Mouse (Mus musculus): ENCODE data around the gene 1700003E16Rik. TPM values are rescaled to one million over a fixed set of nuclear protein-coding genes. Genes with fewer than 3 reads are reported as not detected.

Gene 1700003E16Rik
- 0.55 and 0.64 TPM in 2 replicates for polyA plus RNA-seq (2015; fragmentation: Nextera tagmentation; extraction: Ambion mirVana)

DNA sequence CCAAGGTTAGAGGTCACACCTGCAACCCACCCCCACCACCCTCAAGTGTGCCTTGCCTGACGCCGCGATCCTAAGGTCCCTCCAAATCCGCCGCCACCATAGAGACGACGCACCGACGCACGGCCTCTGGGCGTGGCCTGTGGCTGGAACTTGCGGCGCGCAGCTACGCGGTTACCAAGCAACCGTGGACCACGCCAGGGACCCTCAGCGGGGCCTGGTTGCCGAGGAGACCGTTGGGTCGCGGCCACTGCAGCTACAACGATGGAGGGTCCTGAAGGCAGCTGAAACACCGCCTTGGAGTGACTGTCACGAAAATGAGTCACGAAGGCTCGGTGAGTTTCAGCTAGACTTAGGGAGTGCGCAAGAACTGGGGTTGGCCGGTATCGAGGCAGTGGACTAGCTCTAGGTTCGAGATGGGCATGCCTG lies at the start of gene 1700003E16Rik, which contains the start of gene Wdr54:
Gene 1700003E16Rik, plus strand, starts transcription at position 146 of the 426 bp plus-strand sequence.
Gene Wdr54, minus strand, starts transcription at position 139 of the 426 bp plus-strand sequence.
- H3K4me1 ChIP-seq: peaks cover 19% of the 10 kb centered on the region
- 0 out of 2 replicates have a peak, but pooled peaks have one; percentile 26 for ATAC-seq (ENCODE audit: extremely low read depth, insufficient number of reproducible peaks, low FRiP score, low TSS enrichment)
- H3K4me2 ChIP-seq: peak within 1 kb of the TSS; percentile 74
- peaks cover 20% of the 10 kb centered on the region for H3K36me3 ChIP-seq
- WGBS: 2% methylated on average over 32 of the region's 32 CpGs
- H3K4me3 ChIP-seq: peak within 1 kb of the TSS; percentile 57
- peaks cover 33% of the 10 kb centered on the region for H3K27me3 ChIP-seq (replicated peaks)
- H3K9me3 ChIP-seq: no peaks in the 10 kb centered on the region
- H3K27ac ChIP-seq (replicated peaks): no peak within 1 kb of the TSS
- H3K9ac ChIP-seq: peak within 1 kb of the TSS; percentile 71

DNA sequence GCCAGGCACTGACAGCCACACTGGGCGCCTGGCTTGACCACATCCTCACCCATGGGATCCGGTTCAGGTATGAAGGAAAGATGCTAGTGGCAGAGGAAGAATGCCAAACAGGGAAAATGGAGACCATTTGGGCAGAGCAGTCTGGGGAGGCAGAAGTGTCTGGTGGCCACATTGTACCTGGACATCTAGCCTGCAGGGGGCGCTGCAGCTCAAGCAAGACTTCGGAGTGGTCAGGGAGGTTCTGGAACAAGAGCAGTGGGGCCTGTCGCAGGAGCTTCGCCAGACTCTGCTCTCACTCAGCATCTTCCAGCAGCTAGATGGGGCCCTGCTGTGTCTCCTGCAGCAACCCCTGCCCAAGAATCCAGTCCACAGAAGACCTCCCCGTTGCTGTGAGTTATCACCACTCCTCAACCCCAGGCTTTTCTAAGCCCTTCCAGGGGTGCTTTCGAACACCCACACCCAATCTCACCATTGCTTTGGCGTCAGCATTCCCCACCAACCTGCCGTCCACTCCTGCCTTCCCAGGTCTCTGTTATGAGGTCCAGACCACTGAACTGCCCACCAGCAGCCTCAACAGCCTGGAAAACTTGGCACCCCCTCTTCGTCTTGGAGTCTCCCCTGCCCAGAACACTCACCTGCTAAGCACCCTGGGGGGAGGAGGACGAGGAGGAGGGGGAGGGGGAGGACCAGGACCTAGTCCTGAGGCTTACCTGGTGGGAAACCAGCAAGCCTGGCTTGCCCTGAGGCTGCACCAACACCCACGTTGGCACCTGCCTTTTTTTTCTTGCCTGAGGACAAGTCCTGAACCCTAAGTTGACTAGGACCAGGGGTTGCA lies 48.4 kb upstream of the 1700003E16Rik start:
- ATAC-seq (ENCODE audit: extremely low read depth, insufficient number of reproducible peaks, low FRiP score, low TSS enrichment): no peak
- Histone ChIP-seq H3K36me3 (peaks cover 37% of the 10 kb centered on the region), H3K9me3 (no peaks in the 10 kb centered on the region), H3K4me1 (peaks cover 41% of the 10 kb centered on the region), H3K27me3 (replicated peaks) (no peaks in the 10 kb centered on the region), H3K27ac (replicated peaks) (peak overlapping the region; percentile 87; the same call in 1 of the 2 replicates), H3K9ac (peak overlapping the region; percentile 97), H3K4me2 (peak overlapping the region; percentile 94), H3K4me3 (peak overlapping the region; percentile 92)
- WGBS: 33% methylated on average over 13 of the region's 13 CpGs

DNA sequence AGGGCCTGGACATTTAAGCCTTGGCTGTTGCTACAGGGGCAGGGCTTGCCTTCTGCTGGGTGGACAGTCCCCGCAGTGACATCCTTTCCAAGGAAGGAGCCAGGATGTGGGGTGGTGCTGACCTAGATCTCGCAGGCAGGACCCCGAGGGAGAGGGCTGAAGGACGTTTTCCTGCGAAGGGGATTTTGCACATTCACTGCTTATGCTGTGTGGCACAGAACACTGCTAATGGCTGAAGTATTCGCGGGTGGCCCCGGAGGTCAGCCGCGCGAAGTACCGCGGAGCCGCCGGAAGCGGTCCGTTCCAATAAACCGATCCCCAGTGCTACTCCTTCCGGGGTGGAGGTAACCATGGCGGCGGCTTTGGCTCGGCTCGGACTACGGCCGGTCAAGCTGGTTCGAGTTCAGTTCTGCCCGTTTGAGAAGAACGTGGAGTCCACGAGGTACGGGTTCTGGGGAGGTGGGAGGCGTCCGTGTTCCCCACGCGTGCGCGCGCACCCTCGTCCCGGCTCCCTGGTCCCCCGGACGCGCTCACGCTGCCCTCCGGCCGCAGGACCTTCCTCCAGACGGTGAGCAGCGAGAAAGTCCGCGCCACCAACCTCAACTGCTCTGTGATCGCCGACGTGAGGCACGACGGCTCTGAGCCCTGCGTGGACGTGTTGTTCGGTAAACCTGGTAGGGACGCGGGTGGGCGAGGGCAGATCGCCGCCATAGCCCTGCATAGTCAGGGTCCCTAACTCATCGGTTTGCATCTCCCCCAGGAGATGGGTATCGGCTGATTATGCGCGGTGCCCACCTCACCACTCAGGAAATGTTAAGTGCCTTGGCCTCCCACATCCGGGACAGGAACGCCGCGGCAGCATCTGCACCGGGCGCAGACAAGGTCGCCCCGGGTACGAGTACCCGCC lies 47.2 kb upstream of the 1700003E16Rik start, which contains the start of gene Mrpl53:
Gene Mrpl53, plus strand, starts transcription at position 279 of the 907 bp plus-strand sequence.
- H3K9ac ChIP-seq: peak within 1 kb of the TSS; percentile 97
- WGBS: under 1% methylated on average over 76 of the region's 76 CpGs

DNA sequence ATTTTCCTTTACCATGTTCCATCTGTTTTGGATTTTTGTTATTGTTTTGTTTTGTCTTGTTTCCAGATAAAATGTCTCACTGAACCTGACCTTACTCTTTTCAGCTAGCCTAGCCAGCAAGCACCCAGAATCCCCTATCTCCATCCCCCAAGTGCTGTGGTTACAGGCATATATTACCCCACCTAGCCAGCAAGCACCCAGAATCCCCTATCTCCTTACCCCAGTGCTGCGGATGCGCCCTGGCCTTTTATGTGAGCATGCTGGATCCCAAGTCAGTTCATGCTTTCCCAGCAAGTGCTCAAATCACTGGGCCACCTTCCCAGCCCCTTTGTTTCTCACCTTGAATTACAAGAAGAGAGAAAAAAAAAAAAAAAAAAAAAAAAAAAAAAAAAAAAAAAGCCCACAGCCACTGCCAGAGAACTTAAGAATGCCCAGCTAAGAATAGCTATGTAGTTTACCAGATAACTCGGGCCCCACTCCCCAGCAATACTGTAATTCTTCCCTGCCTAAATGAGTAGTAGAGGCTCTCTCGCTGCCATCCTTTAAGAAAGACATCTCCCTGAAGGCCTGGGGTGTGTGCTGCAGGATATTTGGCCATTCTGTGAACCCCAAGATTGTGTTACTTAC lies 44.6 kb upstream of the 1700003E16Rik start:
- Histone ChIP-seq H3K4me3 (no peak overlapping the region), H3K9me3 (no peaks in the 10 kb centered on the region), H3K9ac (peak overlapping the region; percentile 38; the same call in 1 of the 2 replicates), H3K27ac (replicated peaks) (peak overlapping the region; percentile 33), H3K4me1 (peaks cover 50% of the 10 kb centered on the region), H3K4me2 (peak overlapping the region; percentile 35), H3K36me3 (peaks cover 27% of the 10 kb centered on the region), H3K27me3 (replicated peaks) (no peaks in the 10 kb centered on the region)
- no peak for ATAC-seq (ENCODE audit: extremely low read depth, insufficient number of reproducible peaks, low FRiP score, low TSS enrichment)
- 67% methylated on average over 4 of the region's 4 CpGs for WGBS

More for the DNA sequence above, 47.2 kb upstream of the 1700003E16Rik start, which contains the start of gene Mrpl53:
- Histone ChIP-seq H3K4me1 (peaks cover 34% of the 10 kb centered on the region), H3K9me3 (no peaks in the 10 kb centered on the region), H3K27ac (replicated peaks) (peak within 1 kb of the TSS; percentile 87), H3K4me3 (peak within 1 kb of the TSS; percentile 92), H3K36me3 (peaks cover 37% of the 10 kb centered on the region), H3K4me2 (peak within 1 kb of the TSS; percentile 94), H3K27me3 (replicated peaks) (no peaks in the 10 kb centered on the region)
- peak; percentile 62 for ATAC-seq (ENCODE audit: extremely low read depth, insufficient number of reproducible peaks, low FRiP score, low TSS enrichment)

DNA sequence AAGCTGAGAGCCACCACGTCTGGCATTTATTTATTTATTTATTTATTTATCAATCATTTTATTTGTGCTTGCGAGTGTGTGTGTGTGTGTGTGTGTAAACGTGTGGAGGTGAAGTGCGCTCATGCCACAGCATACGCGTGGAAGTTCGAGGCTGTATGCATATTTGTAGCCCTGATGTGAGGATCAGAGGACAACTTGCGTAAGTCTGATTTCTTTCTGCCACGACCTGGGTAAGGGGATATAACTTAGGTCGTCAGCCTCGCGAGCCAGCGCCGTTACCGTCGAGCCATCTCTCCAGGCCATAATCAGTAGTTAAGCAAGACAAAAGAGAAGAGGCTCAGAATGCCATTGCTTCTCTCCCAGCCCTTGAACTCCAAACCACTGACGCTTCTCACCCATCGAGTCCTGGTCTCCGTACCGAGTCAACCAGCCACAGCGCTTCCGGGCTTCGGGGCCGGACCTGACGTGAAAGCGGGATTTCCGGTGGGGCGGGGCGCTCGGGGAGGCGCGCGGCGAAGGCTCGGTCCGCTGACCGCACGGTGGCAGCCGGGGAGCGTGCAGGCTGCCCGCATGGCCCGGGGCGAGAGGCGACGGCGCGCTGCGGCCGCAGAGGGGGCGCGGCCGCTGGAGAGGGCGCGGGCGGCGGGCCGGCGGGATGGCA lies 41.1 kb upstream of the 1700003E16Rik start, which contains the start of gene Mogs:
Gene Mogs, plus strand, starts transcription at position 486 of the 661 bp plus-strand sequence.
- Histone ChIP-seq H3K4me2 (peak within 1 kb of the TSS; percentile 98), H3K27ac (replicated peaks) (peak within 1 kb of the TSS; percentile 84), H3K4me1 (peaks cover 54% of the 10 kb centered on the region), H3K9me3 (no peaks in the 10 kb centered on the region), H3K27me3 (replicated peaks) (no peaks in the 10 kb centered on the region), H3K4me3 (peak within 1 kb of the TSS; percentile 80), H3K36me3 (peaks cover 50% of the 10 kb centered on the region), H3K9ac (peak within 1 kb of the TSS; percentile 93)
- under 1% methylated on average over 58 of the region's 58 CpGs for WGBS
- peak; percentile 77 for ATAC-seq (ENCODE audit: extremely low read depth, insufficient number of reproducible peaks, low FRiP score, low TSS enrichment)

DNA sequence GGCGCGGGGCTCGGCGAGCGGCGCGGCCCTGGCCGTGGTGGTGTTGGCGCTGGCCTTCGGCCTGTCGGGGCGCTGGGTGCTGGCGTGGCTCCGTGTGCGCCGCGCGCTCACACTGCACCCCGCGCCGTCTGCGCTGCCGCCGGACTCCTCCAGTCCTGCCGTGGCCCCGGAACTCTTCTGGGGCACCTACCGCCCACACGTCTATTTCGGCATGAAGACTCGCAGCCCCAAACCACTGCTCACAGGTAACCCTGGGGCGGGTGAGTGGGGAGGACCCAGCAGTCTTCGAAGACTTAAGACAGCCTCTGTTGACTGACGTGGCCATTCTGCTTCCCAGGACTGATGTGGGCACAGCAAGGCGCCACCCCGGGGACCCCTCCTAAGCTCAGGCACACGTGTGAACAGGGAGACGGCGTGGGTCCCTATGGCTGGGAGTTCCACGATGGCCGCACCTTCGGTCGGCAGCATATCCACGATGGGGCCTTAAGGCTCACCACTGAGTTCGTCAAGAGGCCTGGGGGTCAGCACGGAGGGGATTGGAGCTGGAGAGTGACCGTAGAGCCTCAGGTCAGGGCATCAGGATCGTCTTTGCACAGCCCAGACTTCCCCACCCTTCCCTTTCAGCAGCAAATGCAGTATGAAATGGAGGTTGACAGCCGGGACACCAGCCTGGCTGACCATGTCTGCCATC lies 40.4 kb upstream of the 1700003E16Rik start:
- H3K4me3 ChIP-seq: peak overlapping the region; percentile 80
- peak overlapping the region; percentile 98 for H3K4me2 ChIP-seq
- H3K27me3 ChIP-seq (replicated peaks): no peaks in the 10 kb centered on the region
- no peaks in the 10 kb centered on the region for H3K9me3 ChIP-seq
- peaks cover 55% of the 10 kb centered on the region for H3K4me1 ChIP-seq
- peaks cover 43% of the 10 kb centered on the region for H3K36me3 ChIP-seq
- H3K9ac ChIP-seq: peak overlapping the region; percentile 93
- ATAC-seq (ENCODE audit: extremely low read depth, insufficient number of reproducible peaks, low FRiP score, low TSS enrichment): no peak
- peak overlapping the region; percentile 84 for H3K27ac ChIP-seq (replicated peaks)
- 1% methylated on average over 44 of the region's 48 CpGs for WGBS

DNA sequence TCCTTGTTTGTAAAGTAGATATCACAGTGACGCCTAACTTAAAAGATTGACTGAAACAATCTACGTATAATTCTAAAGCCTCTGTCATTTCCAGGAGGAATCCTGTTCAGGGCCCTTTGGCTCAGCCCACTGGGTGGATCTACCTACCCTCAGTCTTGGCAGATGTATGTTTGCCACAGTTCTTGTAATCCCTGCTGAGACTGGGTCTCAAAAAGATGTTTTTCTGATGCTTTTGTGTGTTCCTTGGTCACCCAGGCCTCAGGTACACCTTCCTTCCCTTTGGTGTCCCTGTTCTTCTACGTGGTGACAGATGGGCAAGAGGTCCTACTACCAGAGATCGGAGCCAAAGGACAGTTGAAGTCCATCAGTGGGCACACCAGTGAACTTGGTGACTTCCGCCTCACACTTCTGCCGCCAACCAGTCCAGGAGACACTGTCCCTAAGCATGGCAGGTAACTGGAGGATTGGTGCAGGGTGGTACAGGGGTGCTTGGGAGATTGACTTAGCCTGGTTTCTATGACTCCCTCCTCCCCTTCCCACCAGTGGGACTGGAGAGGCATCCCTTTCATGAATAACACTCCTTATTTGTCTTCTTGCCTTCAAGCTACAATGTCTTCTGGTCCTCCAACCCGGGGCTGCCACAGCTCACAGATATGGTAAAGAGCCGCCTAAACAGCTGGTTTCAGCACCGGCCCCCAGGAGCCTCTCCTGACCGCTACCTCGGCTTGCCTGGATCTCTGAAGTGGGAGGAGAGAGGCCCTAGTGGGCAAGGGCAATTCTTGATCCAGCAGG lies 39.6 kb upstream of the 1700003E16Rik start:
- Histone ChIP-seq H3K9me3 (no peaks in the 10 kb centered on the region), H3K27me3 (replicated peaks) (no peaks in the 10 kb centered on the region), H3K27ac (replicated peaks) (peak overlapping the region; percentile 84; the same call in 1 of the 2 replicates), H3K4me1 (peaks cover 52% of the 10 kb centered on the region), H3K9ac (peak overlapping the region; percentile 93), H3K36me3 (peaks cover 36% of the 10 kb centered on the region), H3K4me2 (peak overlapping the region; percentile 98), H3K4me3 (peak overlapping the region; percentile 80)
- 72% methylated on average over 11 of the region's 11 CpGs for WGBS
- ATAC-seq (ENCODE audit: extremely low read depth, insufficient number of reproducible peaks, low FRiP score, low TSS enrichment): no peak

DNA sequence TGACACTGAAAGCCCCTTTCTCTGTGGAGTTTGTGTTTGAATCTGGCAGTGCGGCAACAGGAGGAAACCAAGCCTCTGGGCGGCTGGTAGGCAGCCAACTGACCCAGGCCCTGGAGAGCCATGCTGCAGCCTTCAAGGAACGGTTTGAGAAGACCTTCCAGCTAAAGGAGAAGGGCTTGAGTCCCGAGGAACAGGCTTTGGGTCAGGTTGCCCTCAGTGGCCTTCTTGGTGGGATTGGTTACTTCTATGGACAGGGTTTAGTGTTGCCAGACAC lies 39.1 kb upstream of the 1700003E16Rik start:
- 80% methylated on average over 4 of the region's 4 CpGs for WGBS
- H3K36me3 ChIP-seq: peaks cover 32% of the 10 kb centered on the region
- H3K27me3 ChIP-seq (replicated peaks): no peaks in the 10 kb centered on the region
- H3K4me2 ChIP-seq: no peak overlapping the region
- peak overlapping the region; percentile 93; the same call in 1 of the 2 replicates for H3K9ac ChIP-seq
- H3K27ac ChIP-seq (replicated peaks): no peak overlapping the region
- ATAC-seq (ENCODE audit: extremely low read depth, insufficient number of reproducible peaks, low FRiP score, low TSS enrichment): no peak
- peaks cover 48% of the 10 kb centered on the region for H3K4me1 ChIP-seq
- H3K9me3 ChIP-seq: no peaks in the 10 kb centered on the region
- H3K4me3 ChIP-seq: no peak overlapping the region; the same call in 1 of the 2 replicates

DNA sequence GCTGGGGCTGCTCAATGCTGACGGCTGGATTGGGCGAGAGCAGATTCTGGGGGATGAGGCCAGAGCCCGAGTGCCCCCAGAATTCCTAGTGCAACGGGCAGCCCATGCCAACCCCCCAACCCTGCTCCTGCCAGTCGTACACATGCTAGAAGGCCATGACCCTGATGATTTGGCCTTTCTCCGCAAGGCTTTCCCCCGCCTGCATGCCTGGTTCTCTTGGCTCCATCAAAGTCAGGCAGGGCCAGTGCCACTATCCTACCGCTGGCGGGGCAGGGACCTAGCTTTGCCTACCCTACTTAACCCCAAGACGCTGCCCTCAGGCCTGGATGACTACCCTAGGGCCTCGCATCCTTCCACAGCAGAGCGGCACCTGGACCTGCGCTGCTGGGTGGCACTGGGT lies 38.6 kb upstream of the 1700003E16Rik start:
- Histone ChIP-seq H3K4me3 (no peak overlapping the region), H3K27me3 (replicated peaks) (no peaks in the 10 kb centered on the region), H3K9me3 (no peaks in the 10 kb centered on the region), H3K27ac (replicated peaks) (no peak overlapping the region), H3K4me1 (peaks cover 51% of the 10 kb centered on the region), H3K36me3 (peaks cover 31% of the 10 kb centered on the region), H3K9ac (no peak overlapping the region), H3K4me2 (no peak overlapping the region)
- no peak for ATAC-seq (ENCODE audit: extremely low read depth, insufficient number of reproducible peaks, low FRiP score, low TSS enrichment)
- WGBS: 91% methylated on average over 13 of the region's 13 CpGs
